Mouse (Mus musculus) frontal cortex, adult (tissue): ENCODE data around the gene Myo3b.

Experiments used
- ATAC-seq: cut with Nextera tagmentation; 2 replicates; pipeline ENCODE4 v1.9.2; 2017; ENCODE audit warnings: mild to moderate bottlenecking, moderate library complexity, mixed read lengths; ENCODE audit not compliant: low TSS enrichment

The Myo3b gene

GRCm38 (mm10) chr2:70278425-70279277 lies 239.7 kb downstream of the Myo3b start:
- ATAC-seq: peak; percentile 41; the same call in 1 of the 2 replicates

- no peak for ATAC-seq
These were observed 245.2 kb downstream of the Myo3b start for GRCm38 (mm10) chr2:70284109-70284508.

- no peak for ATAC-seq
These were observed 252.1 kb downstream of the Myo3b start for GRCm38 (mm10) chr2:70291063-70291462.

- ATAC-seq: no peak
These were observed 253.8 kb downstream of the Myo3b start for GRCm38 (mm10) chr2:70292776-70293175.

- ATAC-seq: peak; percentile 99
These were observed 264.0 kb downstream of the Myo3b start for GRCm38 (mm10) chr2:70302905-70303304.

GRCm38 (mm10) chr2:70315125-70315524 lies 276.2 kb downstream of the Myo3b start:
- no peak for ATAC-seq

- no peak for ATAC-seq
These were observed 276.8 kb downstream of the Myo3b start for GRCm38 (mm10) chr2:70315734-70316133.

- ATAC-seq: no peak
These were observed 278.9 kb downstream of the Myo3b start for GRCm38 (mm10) chr2:70317850-70318249.

GRCm38 (mm10) chr2:70318861-70319555 lies 280.1 kb downstream of the Myo3b start:
- 0 out of 2 replicates have a peak, but pooled peaks have one; percentile 13 for ATAC-seq

- no peak for ATAC-seq
These were observed 283.8 kb downstream of the Myo3b start for GRCm38 (mm10) chr2:70322767-70323166.

GRCm38 (mm10) chr2:70327602-70328001 lies 288.7 kb downstream of the Myo3b start:
- no peak for ATAC-seq

- ATAC-seq: no peak
These were observed 294.0 kb downstream of the Myo3b start for GRCm38 (mm10) chr2:70332905-70333304.

- no peak for ATAC-seq
These were observed 294.6 kb downstream of the Myo3b start for GRCm38 (mm10) chr2:70333553-70333952.

GRCm38 (mm10) chr2:70336551-70336950 lies 297.6 kb downstream of the Myo3b start:
- ATAC-seq: no peak

- no peak for ATAC-seq
These were observed 298.3 kb downstream of the Myo3b start for GRCm38 (mm10) chr2:70337208-70337611.

- no peak for ATAC-seq
These were observed 298.9 kb downstream of the Myo3b start for GRCm38 (mm10) chr2:70337869-70338268.

- ATAC-seq: no peak
These were observed 300.1 kb downstream of the Myo3b start for GRCm38 (mm10) chr2:70339061-70339460.

GRCm38 (mm10) chr2:70339501-70339900 lies 300.6 kb downstream of the Myo3b start:
- ATAC-seq: no peak

- ATAC-seq: no peak
These were observed 301.3 kb downstream of the Myo3b start for GRCm38 (mm10) chr2:70340224-70340623.

- no peak for ATAC-seq
These were observed 306.2 kb downstream of the Myo3b start for GRCm38 (mm10) chr2:70345126-70345525.

GRCm38 (mm10) chr2:70347511-70347910 lies 308.6 kb downstream of the Myo3b start:
- no peak for ATAC-seq

GRCm38 (mm10) chr2:70348793-70349553 lies 310.0 kb downstream of the Myo3b start:
- peak; percentile 23; the same call in 1 of the 2 replicates for ATAC-seq
